Comparison of ENCODE assay signal across 21 mouse cellular contexts in genomic region chr11:111177516-111177915, GRCm38 (mm10).
DNase-seq lines count a peak whose midpoint lies in the region; ATAC-seq lines count a peak whose summit lies in the region.
"Had no signal": no experiment of that assay in that cellular context is flagged by ENCODE, and none has a peak within 500 bp of the region (broad histone marks: within the 10 kb centered on the region; RNA-seq: fewer than 3 reads in every experiment).

No protein-coding gene starts in this region.

- no peak overlapping the region for H3K27ac ChIP-seq in midbrain, embryonic 11.5 days (ENCODE audit: low read depth, low read length)
- H3K27ac ChIP-seq: embryonic facial prominence, embryonic 12.5 days; embryonic facial prominence, embryonic 15.5 days; gastrocnemius, adult 2 months; hindbrain, embryonic 12.5 days; hindbrain, embryonic 15.5 days had no signal

- no peaks in the 10 kb centered on the region for H3K4me1 ChIP-seq in midbrain, embryonic 11.5 days (ENCODE audit: control insufficient read depth, insufficient read depth, low read length)
- H3K4me1 ChIP-seq: embryonic facial prominence, embryonic 12.5 days; embryonic facial prominence, embryonic 15.5 days; hindbrain, embryonic 12.5 days; hindbrain, embryonic 15.5 days had no signal

- ATAC-seq in midbrain, embryonic 11.5 days (ENCODE audit: low FRiP score), result no peak
- ATAC-seq: CD4-positive, CD25-positive, alpha-beta regulatory T cell, adult 4 months; forebrain, embryonic 14.5 days; forebrain, postnatal 0 days; intestine, postnatal 0 days had no signal

- no peaks in the 10 kb centered on the region for H3K9me3 ChIP-seq in midbrain, embryonic 11.5 days (ENCODE audit: control insufficient read depth, low read length)
- H3K9me3 ChIP-seq: embryonic facial prominence, embryonic 12.5 days; embryonic facial prominence, embryonic 15.5 days; hindbrain, embryonic 12.5 days; hindbrain, embryonic 15.5 days had no signal

- WGBS in midbrain, embryonic 11.5 days, result 87% methylated on average over 4 of the region's 4 CpGs

- no peaks in the 10 kb centered on the region for H3K36me3 ChIP-seq in midbrain, embryonic 11.5 days (ENCODE audit: control insufficient read depth, insufficient read depth, low read length)
- H3K36me3 ChIP-seq: embryonic facial prominence, embryonic 12.5 days; embryonic facial prominence, embryonic 15.5 days; hindbrain, embryonic 12.5 days; hindbrain, embryonic 15.5 days had no signal

- no peaks in the 10 kb centered on the region for H3K27me3 ChIP-seq in midbrain, embryonic 11.5 days (ENCODE audit: control insufficient read depth, insufficient read depth, low read length)
- H3K27me3 ChIP-seq: embryonic facial prominence, embryonic 12.5 days; embryonic facial prominence, embryonic 15.5 days; hindbrain, embryonic 12.5 days; hindbrain, embryonic 15.5 days had no signal

- no peak overlapping the region for H3K4me3 ChIP-seq in midbrain, embryonic 11.5 days (ENCODE audit: low read depth, low read length)
- H3K4me3 ChIP-seq: embryonic facial prominence, embryonic 12.5 days; embryonic facial prominence, embryonic 15.5 days; gastrocnemius, adult 2 months; hindbrain, embryonic 12.5 days; hindbrain, embryonic 15.5 days had no signal

- no peak overlapping the region for H3K4me2 ChIP-seq in midbrain, embryonic 11.5 days
- H3K4me2 ChIP-seq: embryonic facial prominence, embryonic 12.5 days; embryonic facial prominence, embryonic 15.5 days; heart, embryonic 11.5 days; hindbrain, embryonic 12.5 days; hindbrain, embryonic 15.5 days had no signal

- DNase-seq in cerebellum, postnatal 10 days, result peak; percentile 59 to 77
- DNase-seq in cerebellum, adult 11 months, result no peak
- DNase-seq in cerebellum, postnatal 36 days, result peak; percentile 2
- DNase-seq in cerebellum, adult 8-10 months, result no peak
- peak; percentile 13 to 19 for DNase-seq in layer of hippocampus, postnatal 10 days (ENCODE audit: low spot score in 2 of 2)
- DNase-seq in layer of hippocampus, adult 11-12 months (ENCODE audit: low spot score), result no peak
- DNase-seq in midbrain, embryonic 11.5 days (ENCODE audit: low spot score, missing footprints), result no peak
- DNase-seq: adrenal gland, adult 8-10 months; adrenal gland, postnatal 36 days; cerebellum, adult 11-12 months; forebrain, postnatal 0 days; gastrocnemius, adult 2 months; gastrocnemius, postnatal 14 days had no signal

- H3K9ac ChIP-seq in midbrain, embryonic 11.5 days (ENCODE audit: low read length), result no peak overlapping the region
- H3K9ac ChIP-seq: embryonic facial prominence, embryonic 12.5 days; embryonic facial prominence, embryonic 15.5 days; forebrain, postnatal 0 days; hindbrain, embryonic 12.5 days; hindbrain, embryonic 15.5 days had no signal

Comparison
In these comparisons a context has a peak if more than half of its experiments do, and no peak if none do; other contexts are left out.
1. DNase-seq: peak in cerebellum, postnatal 10 days (2 of 2), cerebellum, postnatal 36 days (2 of 2) and layer of hippocampus, postnatal 10 days (2 of 2); none in cerebellum, adult 11 months (single experiment), cerebellum, adult 8-10 months (single experiment), layer of hippocampus, adult 11-12 months (single experiment) and midbrain, embryonic 11.5 days (single experiment).